Mouse (Mus musculus): Measurements from ENCODE around the gene Adora3.
A peak's percentile ranks its signal among the peaks of the same experiment; 100 is the strongest.

Gene Adora3

GRCm38 (mm10) chr3:105870558-105870957, at the start of gene Adora3, which contains the start of gene Tmigd3:
TSS of gene Adora3 (plus strand) at chr3:105870858.
TSS of gene Tmigd3 (plus strand) at chr3:105870903.
- no peak for DNase-seq (ENCODE audit: low read depth)

DNA sequence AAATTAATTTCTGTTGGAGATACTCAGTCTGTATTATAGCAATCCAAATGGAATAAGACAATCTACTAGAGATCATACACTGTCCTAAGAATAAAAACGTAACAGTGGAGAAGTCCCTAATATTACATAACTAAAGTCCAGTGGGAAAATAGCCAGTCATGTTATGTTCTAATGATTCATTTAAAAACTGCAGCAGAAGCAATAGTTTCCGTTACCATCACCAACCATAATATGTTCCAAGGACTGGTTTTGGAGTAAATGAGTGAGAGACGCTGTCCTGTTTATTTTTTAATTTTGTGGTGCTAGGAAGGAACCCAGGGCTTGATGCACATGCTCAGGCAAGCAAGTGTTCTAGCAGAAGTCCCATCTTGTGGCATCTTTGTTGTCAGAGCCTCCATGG, 49.2 kb upstream of the Adora3 start:
- DNase-seq (ENCODE audit: low read depth): no peak

- DNase-seq (ENCODE audit: low read depth): no peak
These were observed 47.0 kb upstream of the Adora3 start for GRCm38 (mm10) chr3:105823609-105824008.

DNA sequence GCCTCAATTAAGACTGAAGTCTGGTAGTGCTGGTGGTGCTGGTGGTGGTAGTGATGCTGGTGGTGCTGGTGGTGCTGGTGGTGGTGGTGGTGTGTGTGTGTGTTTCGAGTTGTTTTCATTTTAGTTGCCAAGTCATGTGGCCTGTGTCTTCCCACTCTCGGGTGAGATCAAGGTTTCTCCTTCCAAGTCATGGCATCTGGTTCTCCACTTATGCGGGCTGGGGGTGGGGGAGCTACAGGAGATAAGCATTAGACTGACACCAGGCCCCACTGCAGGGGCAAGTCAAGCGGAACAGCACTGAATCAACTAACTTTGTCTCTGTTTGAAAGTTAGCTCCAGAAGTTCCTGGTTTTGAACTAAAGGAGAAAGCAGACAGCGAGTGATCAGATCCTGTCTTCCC, 46.6 kb upstream of the Adora3 start:
- DNase-seq (ENCODE audit: low read depth): no peak

DNA sequence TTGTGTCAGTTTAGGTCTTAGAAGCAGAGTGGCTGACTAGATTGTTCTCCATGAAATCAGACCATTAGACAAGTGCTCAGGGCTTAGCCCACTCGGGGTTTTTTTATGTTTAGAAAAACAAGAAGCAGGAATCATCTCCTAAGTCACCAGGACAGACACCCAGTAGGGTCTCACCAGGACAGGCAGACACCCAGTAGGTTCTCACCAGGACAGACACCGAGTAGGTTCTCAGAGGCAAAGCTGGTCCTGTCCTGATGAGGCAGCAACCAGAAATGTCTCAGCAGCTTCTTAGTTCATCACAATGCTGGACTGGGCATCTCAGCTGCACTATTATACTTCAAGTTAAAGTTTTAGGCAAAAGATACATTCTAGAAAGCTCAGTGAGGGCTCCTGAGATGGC, 46.0 kb upstream of the Adora3 start:
- DNase-seq (ENCODE audit: low read depth): no peak

DNA sequence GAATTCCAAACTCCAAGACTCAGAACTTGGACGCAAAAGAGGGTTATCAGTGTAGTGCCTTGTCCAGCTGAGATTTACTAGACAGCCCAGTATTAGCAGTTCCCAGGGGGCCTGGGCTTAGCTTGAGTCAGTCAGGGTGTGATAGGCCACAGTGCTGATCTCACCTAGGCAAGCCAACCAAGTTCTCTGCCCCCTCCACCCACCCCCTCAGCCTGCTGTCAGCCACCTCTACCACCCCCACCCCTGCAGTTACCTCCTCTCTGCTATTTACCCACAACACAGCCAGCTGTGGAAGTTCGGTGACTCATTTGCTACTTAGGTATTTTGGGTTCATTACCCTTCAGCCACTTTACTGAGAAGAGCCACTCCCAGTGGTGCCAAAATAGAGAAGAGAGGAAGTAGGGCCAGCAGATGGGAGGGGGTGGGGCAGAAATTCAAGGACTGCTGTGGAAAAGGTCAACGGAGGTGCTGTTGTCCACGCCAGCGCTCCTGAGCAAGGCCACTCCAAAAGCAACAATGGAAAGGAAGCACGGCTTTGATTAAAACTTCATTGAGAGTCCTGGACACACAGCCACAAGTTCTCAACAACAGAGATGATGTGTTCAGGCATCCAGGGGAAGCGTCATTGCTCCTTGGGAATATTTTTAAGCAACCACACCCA, 45.0 kb upstream of the Adora3 start:
- peak; percentile 43 for DNase-seq (ENCODE audit: low read depth)

- no peak for DNase-seq (ENCODE audit: low read depth)
These were observed 39.1 kb upstream of the Adora3 start for GRCm38 (mm10) chr3:105831584-105831983.

DNA sequence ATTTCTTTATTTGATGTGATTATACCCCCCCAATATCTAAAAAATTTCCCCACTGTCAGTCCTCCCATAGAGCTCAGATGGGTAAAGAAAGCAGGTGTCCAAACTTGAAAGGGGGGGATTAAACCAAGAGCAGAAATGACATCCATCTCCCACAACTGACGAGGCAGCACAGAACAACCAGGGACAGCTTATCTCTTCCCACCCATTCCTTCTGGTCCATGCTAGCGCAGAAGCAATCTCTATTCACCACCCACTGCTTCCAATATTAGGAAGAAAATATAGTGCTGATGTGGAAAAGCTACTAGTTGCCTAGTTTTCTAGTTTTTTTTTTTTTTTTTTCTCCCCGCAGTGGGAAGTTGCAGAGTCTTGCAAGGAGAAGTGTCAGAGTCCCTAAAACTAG, 34.8 kb upstream of the Adora3 start:
- no peak for DNase-seq (ENCODE audit: low read depth)

DNA sequence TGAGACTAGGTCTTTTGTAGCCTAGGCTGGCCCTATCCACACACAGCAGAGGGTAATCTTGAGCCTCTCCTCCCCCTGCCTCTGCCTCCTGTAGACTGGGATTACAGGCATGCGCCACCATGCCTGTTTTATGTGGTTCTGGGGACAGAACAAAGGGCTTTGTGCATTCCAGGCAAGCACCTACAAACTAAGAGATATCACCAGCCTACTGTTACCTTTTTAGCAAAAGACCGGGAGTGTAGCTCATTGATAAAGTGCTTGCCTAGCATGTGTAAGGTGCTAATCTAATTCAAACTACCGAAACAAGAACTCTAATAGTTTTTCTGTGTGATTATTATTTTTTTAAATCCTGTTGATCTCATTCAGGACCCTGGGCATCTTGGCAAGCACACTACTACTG, 33.8 kb upstream of the Adora3 start:
- DNase-seq (ENCODE audit: low read depth): no peak

DNA sequence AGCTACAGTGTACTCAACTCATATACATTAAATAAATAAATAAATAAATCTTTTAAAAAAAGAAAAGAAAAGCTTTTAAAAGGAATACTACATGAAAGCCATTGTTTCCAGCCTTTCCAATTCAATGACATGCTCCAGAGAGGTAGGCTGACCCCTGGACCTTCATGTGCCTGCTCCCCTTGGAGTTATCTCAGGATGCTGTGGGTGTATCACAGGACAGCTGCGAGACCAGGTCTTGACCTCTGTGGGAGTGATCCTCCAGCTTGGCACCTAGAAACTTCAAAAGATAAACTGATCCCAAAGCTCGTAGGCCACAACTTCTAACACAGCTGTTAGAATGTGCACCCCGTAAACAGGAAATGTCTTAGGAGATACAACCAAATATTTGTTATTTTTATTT, 32.0 kb upstream of the Adora3 start:
- DNase-seq (ENCODE audit: low read depth): no peak

DNA sequence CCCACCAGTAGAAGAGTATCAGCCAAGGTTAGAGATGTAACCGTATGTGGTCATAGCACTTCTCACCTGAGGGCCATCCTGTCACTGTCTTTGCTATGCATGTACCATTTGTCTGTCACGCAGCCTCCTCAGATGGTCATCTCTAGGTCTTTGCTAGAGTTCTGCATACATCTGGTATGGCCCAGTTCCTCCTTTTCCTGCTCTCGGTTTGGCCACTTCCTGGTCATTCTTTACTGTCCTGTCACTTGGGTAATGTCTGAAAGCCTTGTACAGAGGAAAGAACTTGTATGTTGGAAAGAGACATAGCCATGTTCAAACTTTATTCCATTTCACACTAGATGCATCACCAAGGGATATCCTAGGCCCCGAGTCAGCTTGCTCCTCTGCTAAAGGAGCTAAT, 30.8 kb upstream of the Adora3 start:
- no peak for DNase-seq (ENCODE audit: low read depth)

DNA sequence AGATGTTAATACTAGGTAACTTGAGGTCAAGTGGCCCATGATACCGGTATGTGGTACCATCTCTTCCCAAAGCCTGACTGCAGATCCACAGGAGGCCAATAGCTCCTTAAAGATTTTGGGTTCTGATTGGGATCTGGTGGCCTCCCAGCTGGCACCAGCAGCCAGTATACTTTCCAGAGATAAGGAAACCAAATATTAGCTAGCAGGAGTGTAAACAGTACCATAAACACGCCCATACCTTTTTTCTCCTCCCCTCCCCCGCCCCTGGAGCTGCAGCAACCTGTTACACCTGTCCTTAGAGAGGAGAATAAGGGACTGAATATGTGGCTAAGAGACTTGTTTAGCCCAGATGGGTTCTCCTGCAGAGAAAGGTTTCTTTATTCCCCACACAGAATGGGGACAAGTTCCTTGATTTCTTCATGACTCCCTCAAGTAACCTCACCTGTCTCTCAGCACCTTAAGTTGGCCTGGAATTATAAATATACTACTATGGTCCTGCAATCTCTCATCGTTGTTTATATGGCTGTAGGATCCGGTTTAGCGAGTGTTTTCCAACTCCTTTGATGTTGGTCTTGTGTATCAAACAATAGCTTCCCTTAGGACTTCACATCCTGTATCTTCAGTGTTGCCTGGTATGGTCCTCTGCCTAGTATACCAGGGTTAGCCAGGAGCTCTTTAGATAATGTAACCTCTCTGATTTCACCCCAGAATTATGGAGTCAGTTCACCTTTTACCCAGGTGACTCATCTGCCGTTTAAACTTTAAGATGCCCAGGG, 24.2 kb upstream of the Adora3 start:
- no peak for DNase-seq (ENCODE audit: low read depth)

GRCm38 (mm10) chr3:105853781-105854180, 16.9 kb upstream of the Adora3 start:
- no peak for DNase-seq (ENCODE audit: low read depth)

DNA sequence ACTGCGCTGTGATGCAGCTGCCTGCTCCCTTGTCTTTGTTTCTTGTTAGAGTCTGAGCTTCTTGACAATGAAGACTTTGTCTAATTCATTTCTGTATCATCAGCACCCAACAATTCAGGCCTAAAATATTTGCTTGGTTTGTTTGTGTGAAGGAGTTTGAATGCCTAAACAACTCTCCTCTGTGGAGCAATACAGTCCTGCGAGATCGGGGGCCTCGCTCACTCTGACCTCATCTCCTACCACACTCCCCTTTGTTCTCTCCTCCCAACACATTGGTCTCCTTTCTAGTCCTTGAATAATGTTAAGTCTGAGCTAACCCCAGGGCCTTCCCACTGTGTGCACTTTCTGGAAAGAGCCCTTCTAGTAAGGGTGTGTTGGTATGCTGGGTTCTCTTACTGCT, 15.9 kb upstream of the Adora3 start:
- DNase-seq (ENCODE audit: low read depth): no peak

DNA sequence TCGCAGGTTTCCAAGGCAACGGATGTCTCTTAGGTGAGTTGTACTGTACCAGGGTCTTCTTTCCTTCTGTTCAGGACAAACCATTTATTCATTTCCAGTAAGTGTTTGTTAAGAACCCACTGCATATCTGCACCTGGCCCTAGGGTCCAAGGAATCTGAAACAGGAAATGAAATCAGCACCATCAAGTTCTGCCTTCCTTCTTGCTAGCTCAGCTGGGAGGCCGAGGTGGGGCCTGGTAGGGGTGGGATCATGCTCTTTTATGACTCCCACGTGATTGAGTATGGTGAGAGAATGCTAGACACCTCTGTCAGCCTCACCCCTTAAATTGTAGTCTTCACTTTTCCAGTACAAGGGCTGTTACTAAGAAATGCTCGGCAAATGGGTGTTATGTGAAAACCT, 13.1 kb upstream of the Adora3 start:
- DNase-seq (ENCODE audit: low read depth): no peak

- DNase-seq (ENCODE audit: low read depth): no peak
These were observed 8.8 kb upstream of the Adora3 start for GRCm38 (mm10) chr3:105861747-105862366.

DNA sequence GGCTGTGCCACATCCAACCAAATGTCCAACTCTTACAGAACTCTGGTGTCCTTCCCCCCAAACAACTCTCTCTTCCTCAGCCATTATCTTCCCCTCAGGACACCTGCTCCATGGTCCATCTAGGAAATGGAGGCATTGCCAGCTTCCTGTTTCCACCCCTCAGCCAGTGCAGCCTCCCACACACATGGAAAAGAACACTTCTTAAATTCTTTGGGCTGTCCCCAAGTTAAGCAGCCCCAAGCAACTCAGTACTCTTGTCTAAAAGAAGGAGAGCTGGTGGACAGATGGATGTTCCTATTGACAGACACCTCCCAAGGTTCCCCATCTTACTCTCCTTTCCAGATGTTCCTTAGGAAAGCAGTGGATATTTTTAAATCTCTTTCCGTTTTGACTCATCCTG, 6.5 kb upstream of the Adora3 start:
- DNase-seq (ENCODE audit: low read depth): no peak

DNA sequence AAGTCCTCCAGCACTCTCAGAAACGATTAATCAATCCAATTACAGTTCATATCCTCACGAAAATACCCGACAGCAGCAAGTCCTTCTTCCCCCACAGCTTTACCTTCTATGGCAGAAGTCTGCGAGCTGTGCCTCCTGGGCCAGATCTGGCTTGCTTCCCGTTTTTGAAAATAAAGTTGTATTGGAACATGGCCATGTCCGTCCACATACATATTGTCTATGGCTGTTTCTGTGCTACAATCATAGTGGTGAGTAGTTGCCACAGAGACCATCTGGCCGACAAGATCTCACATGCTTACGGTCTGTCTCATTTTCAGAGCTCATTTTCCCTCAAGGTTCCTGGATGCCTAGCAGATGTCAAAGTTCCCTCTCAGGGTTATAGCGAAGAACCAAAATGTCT, 5.5 kb upstream of the Adora3 start:
- DNase-seq (ENCODE audit: low read depth): no peak

DNA sequence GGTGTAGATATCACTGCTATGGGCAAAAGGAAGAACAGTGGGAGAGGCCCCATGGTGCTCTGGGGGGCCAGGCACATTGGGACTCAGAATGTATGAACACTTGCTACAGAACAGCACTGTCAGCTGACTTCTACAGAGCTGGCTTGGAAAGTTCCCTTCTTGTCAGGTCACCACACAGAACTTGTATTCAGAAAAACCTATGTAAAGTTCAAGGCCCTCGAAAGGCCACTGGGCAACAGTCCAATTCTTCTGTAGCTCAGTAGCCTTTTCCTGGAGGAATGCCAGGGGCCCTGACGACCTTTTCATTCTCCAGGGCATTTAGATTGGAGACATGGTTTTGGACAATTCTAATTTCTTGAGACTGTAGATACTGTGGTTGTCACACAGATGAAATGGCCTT, 2.5 kb upstream of the Adora3 start:
- DNase-seq (ENCODE audit: low read depth): no peak

DNA sequence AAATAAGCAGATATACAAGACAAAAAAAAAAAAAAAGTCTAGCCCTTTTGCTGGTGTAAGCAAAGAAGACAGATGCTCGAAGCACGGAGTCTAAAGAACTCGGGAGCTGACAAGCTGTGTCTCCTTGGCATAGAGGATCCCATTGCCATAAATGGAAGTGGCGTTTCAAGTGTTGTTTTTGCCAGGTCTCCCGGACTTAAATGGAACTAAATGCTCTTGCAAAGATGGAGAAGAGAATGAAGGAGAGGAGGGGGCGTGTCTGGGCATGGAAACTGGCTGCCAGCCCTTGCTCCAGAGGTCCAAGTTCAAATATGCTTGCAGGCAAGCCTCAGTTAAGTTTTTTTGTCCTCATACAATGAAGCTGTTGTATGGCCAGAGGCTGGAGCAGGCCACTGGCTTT, 1.4 kb downstream of the Adora3 start:
- no peak for DNase-seq (ENCODE audit: low read depth)

DNA sequence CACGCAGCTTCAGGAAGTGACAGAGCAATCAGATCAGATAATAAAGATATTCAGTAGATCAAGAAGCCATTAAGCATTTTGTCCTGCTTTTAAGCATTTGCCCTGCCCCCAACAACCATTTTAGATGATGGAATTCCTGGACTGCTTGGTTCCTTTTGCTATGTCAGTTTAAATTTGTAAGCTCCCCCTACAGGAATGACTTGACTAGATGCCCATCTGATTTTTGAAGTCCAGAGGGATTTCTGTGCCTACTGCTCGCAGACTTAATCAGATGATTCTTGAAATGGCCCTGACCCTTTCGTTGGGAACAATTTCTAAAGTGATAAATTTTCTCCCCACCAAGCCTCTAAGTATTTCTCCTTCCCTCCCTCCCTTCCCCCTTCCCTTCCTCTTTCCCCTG, 1.9 kb downstream of the Adora3 start:
- DNase-seq (ENCODE audit: low read depth): no peak

DNA sequence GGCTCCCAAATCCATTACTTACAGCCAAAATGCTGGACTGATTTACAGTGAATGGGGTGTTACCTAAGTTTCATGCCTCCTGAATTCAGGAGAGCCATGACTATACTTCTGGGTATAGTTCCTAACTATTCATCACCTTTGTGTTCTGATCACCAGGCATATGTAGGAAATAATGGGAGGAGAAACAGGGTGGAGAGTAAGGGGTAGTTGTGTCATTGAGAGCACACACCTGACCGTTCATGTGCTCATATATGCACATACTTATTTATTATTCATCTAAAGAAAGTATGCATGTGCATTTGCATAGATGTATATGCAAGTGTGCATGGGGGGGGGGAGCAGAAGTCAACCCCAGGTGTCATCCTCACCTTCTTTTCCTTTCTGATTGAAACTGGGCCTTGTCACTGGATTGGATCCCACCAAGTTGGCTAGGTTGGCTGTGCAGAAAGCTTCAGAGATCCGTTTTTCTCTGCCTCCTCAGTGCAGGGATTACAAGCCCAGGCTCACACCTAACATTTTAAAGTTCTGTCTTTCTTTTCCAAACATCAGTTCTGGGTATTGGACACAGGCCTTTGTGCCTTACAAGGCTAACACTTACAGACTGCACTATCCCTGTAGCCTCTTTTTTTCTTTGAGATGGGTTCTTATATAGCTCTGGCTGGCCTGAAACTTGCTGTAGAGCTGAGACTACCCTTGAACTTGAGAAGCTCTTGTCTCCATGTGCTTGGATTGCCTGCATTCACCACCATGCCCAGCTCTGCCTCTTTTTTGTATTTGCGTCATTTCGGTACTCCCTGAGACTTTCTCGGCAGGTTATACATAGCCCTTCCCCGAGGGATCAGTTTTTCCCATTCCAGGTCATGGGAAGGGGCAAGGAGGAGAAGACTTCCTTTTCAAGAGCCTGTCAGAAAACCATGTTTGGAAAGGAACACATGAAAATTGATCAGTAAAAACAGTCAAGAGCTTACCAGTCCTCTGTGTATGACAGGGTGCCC, 3.1 kb downstream of the Adora3 start:
- DNase-seq (ENCODE audit: low read depth): no peak

Measured in naive thymus-derived CD4-positive, alpha-beta T cell, adult 2 months (primary cell).